Mouse (Mus musculus) kidney, embryonic 14.5 days (tissue): ENCODE measurements at regions not wholly inside any gene's neighbourhood (a gene's known extent, or its start where the extent isn't known, plus 50 kb on each side); places are given as distances from the start of the nearest gene placed in this dataset.

Experiments used
- ATAC-seq: fragments of 200-750 bp; cut with Nextera tagmentation; 2 replicates; pipeline ENCODE4 v1.8.0; 2017; ENCODE audit warnings: moderate number of reproducible peaks, mild to moderate bottlenecking, moderate TSS enrichment, moderate library complexity; ENCODE audit not compliant: low FRiP score, low TSS enrichment
- H3K27ac ChIP-seq: fragments of 300-500 bp; sonication (generic); 2 replicates; pipeline ENCODE4 v1.5.1; 2014; ENCODE audit warnings: low read depth, mild to moderate bottlenecking, low read length, moderate library complexity, mixed read lengths
- H3K27me3 ChIP-seq: fragments of 300-500 bp; sonication (generic); 2 replicates; pipeline ENCODE4 v1.6.1; 2014; ENCODE audit warnings: mild to moderate bottlenecking, low read length; ENCODE audit not compliant: control insufficient read depth, insufficient read depth
- H3K36me3 ChIP-seq: fragments of 300-500 bp; sonication (generic); 2 replicates; pipeline ENCODE4 v1.6.1; 2014; ENCODE audit warnings: low read length, mixed read lengths; ENCODE audit not compliant: control insufficient read depth, insufficient read depth
- H3K4me1 ChIP-seq: fragments of 300-500 bp; sonication (generic); 2 replicates; pipeline ENCODE4 v1.6.1; 2014; ENCODE audit warnings: low read length, mixed read lengths; ENCODE audit not compliant: control insufficient read depth, insufficient read depth
- H3K4me2 ChIP-seq: fragments of 300-500 bp; sonication (generic); replicated peaks from 2 replicates; pipeline ENCODE4 v1.6.1; 2014; ENCODE audit warnings: low read depth, mild to moderate bottlenecking, low read length
- H3K4me3 ChIP-seq: fragments of 300-500 bp; sonication (generic); 2 replicates; pipeline ENCODE4 v1.5.1; 2014; ENCODE audit warnings: mild to moderate bottlenecking, low read length
- H3K9ac ChIP-seq: fragments of 300-500 bp; sonication (generic); 2 replicates; pipeline ENCODE4 v1.6.1; 2014; ENCODE audit warnings: low read depth, mild to moderate bottlenecking, low read length, moderate library complexity
- H3K9me3 ChIP-seq: fragments of 300-500 bp; sonication (generic); 2 replicates; pipeline ENCODE4 v1.6.1; 2016; ENCODE audit warnings: low read length; ENCODE audit not compliant: control insufficient read depth
- WGBS: fragments of 180-500 bp; shearing (Covaris S2); extraction: QIAGEN DNeasy Blood & Tissue Kit; methylation state at CpG from one replicate; pipeline ENCODE4 v1.1.7; 2014; 5-methylcytosine and 5-hydroxymethylcytosine counted together

GRCm38 (mm10) chr14:104867540-104867939 is 309.6 kb downstream of the Rbm26 start:
- Histone ChIP-seq H3K27ac (no peak overlapping the region), H3K9me3 (no peaks in the 10 kb centered on the region), H3K36me3 (no peaks in the 10 kb centered on the region), H3K4me3 (no peak overlapping the region), H3K27me3 (no peaks in the 10 kb centered on the region), H3K9ac (no peak overlapping the region), H3K4me1 (no peaks in the 10 kb centered on the region), H3K4me2 (no peak overlapping the region)
- ATAC-seq: no peak
- 82% methylated on average over 6 of the region's 6 CpGs for WGBS

GRCm38 (mm10) chr14:104863881-104864280 is 313.2 kb downstream of the Rbm26 start:
- 74% methylated on average over 9 of the region's 9 CpGs for WGBS
- Histone ChIP-seq H3K4me1 (no peaks in the 10 kb centered on the region), H3K4me2 (no peak overlapping the region), H3K9ac (no peak overlapping the region), H3K27me3 (no peaks in the 10 kb centered on the region), H3K9me3 (no peaks in the 10 kb centered on the region), H3K36me3 (no peaks in the 10 kb centered on the region), H3K4me3 (no peak overlapping the region), H3K27ac (no peak overlapping the region)
- ATAC-seq: no peak

GRCm38 (mm10) chr14:104855913-104856312 is 321.2 kb downstream of the Rbm26 start:
- WGBS: 68% methylated on average over 1 of the region's 1 CpGs
- no peak overlapping the region for H3K4me3 ChIP-seq
- H3K36me3 ChIP-seq: no peaks in the 10 kb centered on the region
- no peaks in the 10 kb centered on the region for H3K27me3 ChIP-seq
- H3K9ac ChIP-seq: no peak overlapping the region
- no peaks in the 10 kb centered on the region for H3K4me1 ChIP-seq
- no peak overlapping the region for H3K27ac ChIP-seq
- no peak overlapping the region for H3K4me2 ChIP-seq
- no peaks in the 10 kb centered on the region for H3K9me3 ChIP-seq
- ATAC-seq: no peak

- 86% methylated on average over 4 of the region's 4 CpGs for WGBS
Observed at GRCm38 (mm10) chr14:104849274-104849673, 326.8 kb upstream of the Rnf219 start.

GRCm38 (mm10) chr14:104827404-104827803 is 305.0 kb upstream of the Rnf219 start:
- no peak for ATAC-seq
- 68% methylated on average over 4 of the region's 4 CpGs for whole genome bisulfite sequencing
- no peak overlapping the region for H3K9ac ChIP-seq
- H3K27me3 ChIP-seq: no peaks in the 10 kb centered on the region
- no peak overlapping the region for H3K4me3 ChIP-seq
- no peak overlapping the region for H3K4me2 ChIP-seq
- no peaks in the 10 kb centered on the region for H3K36me3 ChIP-seq
- H3K4me1 ChIP-seq: no peaks in the 10 kb centered on the region
- no peaks in the 10 kb centered on the region for H3K9me3 ChIP-seq
- H3K27ac ChIP-seq: no peak overlapping the region

More at GRCm38 (mm10) chr14:104849274-104849673, 326.8 kb upstream of the Rnf219 start:
- H3K27me3 ChIP-seq: no peaks in the 10 kb centered on the region
- H3K36me3 ChIP-seq: no peaks in the 10 kb centered on the region
- H3K4me1 ChIP-seq: no peaks in the 10 kb centered on the region
- no peak overlapping the region for H3K4me2 ChIP-seq
- H3K9ac ChIP-seq: no peak overlapping the region
- no peaks in the 10 kb centered on the region for H3K9me3 ChIP-seq
- no peak overlapping the region for H3K4me3 ChIP-seq
- ATAC-seq: no peak
- no peak overlapping the region for H3K27ac ChIP-seq

- no peak overlapping the region for H3K4me2 ChIP-seq
- no peak overlapping the region for H3K9ac ChIP-seq
- no peak for ATAC-seq
- WGBS: 61% methylated on average over 1 of the region's 1 CpGs
- no peak overlapping the region for H3K4me3 ChIP-seq
- H3K36me3 ChIP-seq: no peaks in the 10 kb centered on the region
- H3K27me3 ChIP-seq: no peaks in the 10 kb centered on the region
- no peaks in the 10 kb centered on the region for H3K9me3 ChIP-seq
- no peaks in the 10 kb centered on the region for H3K4me1 ChIP-seq
- H3K27ac ChIP-seq: no peak overlapping the region
Observed at GRCm38 (mm10) chr14:104824926-104825325, 302.5 kb upstream of the Rnf219 start.

- no peaks in the 10 kb centered on the region for H3K36me3 ChIP-seq
- H3K4me2 ChIP-seq: no peak overlapping the region
- no peaks in the 10 kb centered on the region for H3K9me3 ChIP-seq
- H3K9ac ChIP-seq: no peak overlapping the region
- WGBS: 85% methylated on average over 1 of the region's 1 CpGs
- H3K4me3 ChIP-seq: no peak overlapping the region
- H3K4me1 ChIP-seq: no peaks in the 10 kb centered on the region
- no peak overlapping the region for H3K27ac ChIP-seq
- H3K27me3 ChIP-seq: no peaks in the 10 kb centered on the region
- ATAC-seq: no peak
Observed at GRCm38 (mm10) chr14:104824224-104824623, 301.8 kb upstream of the Rnf219 start.

GRCm38 (mm10) chr14:104821903-104822573 is 299.6 kb upstream of the Rnf219 start:
- no peak overlapping the region for H3K4me2 ChIP-seq
- H3K9ac ChIP-seq: no peak overlapping the region
- ATAC-seq: no peak
- no peak overlapping the region for H3K4me3 ChIP-seq
- no peaks in the 10 kb centered on the region for H3K9me3 ChIP-seq
- 70% methylated on average over 11 of the region's 11 CpGs for WGBS
- no peaks in the 10 kb centered on the region for H3K4me1 ChIP-seq
- no peaks in the 10 kb centered on the region for H3K36me3 ChIP-seq
- H3K27ac ChIP-seq: no peak overlapping the region
- H3K27me3 ChIP-seq: no peaks in the 10 kb centered on the region

GRCm38 (mm10) chr14:104819106-104819505 is 296.7 kb upstream of the Rnf219 start:
- no peak for ATAC-seq
- H3K27ac ChIP-seq: no peak overlapping the region
- H3K4me1 ChIP-seq: no peaks in the 10 kb centered on the region
- no peaks in the 10 kb centered on the region for H3K9me3 ChIP-seq
- no peaks in the 10 kb centered on the region for H3K36me3 ChIP-seq
- WGBS: 89% methylated on average over 4 of the region's 4 CpGs
- H3K9ac ChIP-seq: no peak overlapping the region
- H3K27me3 ChIP-seq: no peaks in the 10 kb centered on the region
- H3K4me2 ChIP-seq: no peak overlapping the region
- no peak overlapping the region for H3K4me3 ChIP-seq
